Mouse (Mus musculus) forebrain, postnatal 0 days (tissue): Measurements from ENCODE around the gene Gadd45a. TPM values are rescaled to one million over a fixed set of nuclear protein-coding genes. Genes with fewer than 3 reads are reported as not detected.
A peak's percentile ranks its signal among the peaks of the same experiment; 100 is the strongest.

Experiments used
- ATAC-seq: fragments of 200-750 bp; cut with Nextera tagmentation; 2 replicates; pipeline ENCODE4 v1.8.0; 2017; ENCODE audit warnings: mild to moderate bottlenecking, moderate library complexity
- DNase-seq: peaks from one replicate; pipeline ENCODE4 v3.0.0-alpha.2; 2015
- H3K27ac ChIP-seq: fragments of 300-500 bp; sonication (generic); 2 replicates; pipeline ENCODE4 v1.5.1; 2014; ENCODE audit warnings: low read depth, mild to moderate bottlenecking, antibody characterized with exemption, low read length, moderate library complexity, mixed read lengths
- H3K27me3 ChIP-seq: fragments of 300-500 bp; sonication (generic); 2 replicates; pipeline ENCODE4 v1.6.1; 2014; ENCODE audit warnings: mild to moderate bottlenecking, low read length, mixed read lengths; ENCODE audit not compliant: insufficient read depth
- H3K36me3 ChIP-seq: fragments of 300-500 bp; sonication (generic); 2 replicates; pipeline ENCODE4 v1.6.1; 2014; ENCODE audit warnings: mild to moderate bottlenecking, moderate library complexity; ENCODE audit not compliant: insufficient read depth
- H3K4me1 ChIP-seq: fragments of 300-500 bp; sonication (generic); 2 replicates; pipeline ENCODE4 v1.6.1; 2014; ENCODE audit warnings: antibody characterized with exemption; ENCODE audit not compliant: insufficient read depth
- H3K4me2 ChIP-seq: fragments of 300-500 bp; sonication (generic); 2 replicates; pipeline ENCODE4 v1.6.1; 2014; ENCODE audit warnings: low read depth, mild to moderate bottlenecking, moderate library complexity
- H3K4me3 ChIP-seq: fragments of 300-500 bp; sonication (generic); 2 replicates; pipeline ENCODE4 v1.5.1; 2014; ENCODE audit warnings: low read depth, low read length, mixed read lengths
- H3K9ac ChIP-seq: fragments of 300-500 bp; sonication (generic); 2 replicates; pipeline ENCODE4 v1.6.1; 2014; ENCODE audit warnings: mild to moderate bottlenecking
- H3K9me3 ChIP-seq: fragments of 300-500 bp; sonication (generic); 2 replicates; pipeline ENCODE4 v1.6.1; 2016; ENCODE audit warnings: low read length
- CTCF ChIP-seq: sonication (generic); IDR thresholded peaks from 2 replicates; pipeline ENCODE4 v1.5.1; 2016; ENCODE audit warnings: antibody characterized with exemption, control low read depth, low read depth
- WGBS: fragments of 180-500 bp; shearing (Covaris S2); extraction: QIAGEN DNeasy Blood & Tissue Kit; methylation state at CpG from one replicate; pipeline ENCODE4 v1.1.7; 2014; 5-methylcytosine and 5-hydroxymethylcytosine counted together
- polyA plus RNA-seq: library from polyadenylated mRNA; unstranded; fragments of >200 nt; fragmentation: Nextera tagmentation; extraction: Ambion mirVana; gene quantifications from 2 replicates; pipeline ENCODE4 v1.2.1, GENCODE M21; 2015
- total RNA-seq: library from RNA; depleted of rRNA; stranded (reverse); fragments of >200 nt; gene quantifications from 2 replicates; pipeline ENCODE4 v1.2.3, GENCODE M21; 2014

The Gadd45a gene
- total and polyA plus RNA-seq, 2 experiments from 2014 or later = 7.8 to 7.9 TPM

GRCm38 (mm10) chr6:67048880-67049694 is 11.8 kb upstream of the Gadd45a start:
- Histone ChIP-seq H3K27me3 (no peaks in the 10 kb centered on the region), H3K36me3 (no peaks in the 10 kb centered on the region), H3K9me3 (no peaks in the 10 kb centered on the region), H3K4me1 (0 out of 2 replicates have a peak, but pooled peaks cover 3% of the 10 kb centered on the region), H3K9ac (no peak overlapping the region), H3K4me2 (no peak overlapping the region), H3K4me3 (no peak overlapping the region), H3K27ac (no peak overlapping the region)
- peak; percentile 34; the same call in 1 of the 2 replicates for ATAC-seq
- TF ChIP-seq CTCF = no peak
- peak; percentile 4 for DNase-seq
- WGBS = 25% methylated on average over 7 of the region's 7 CpGs

GRCm38 (mm10) chr6:67048052-67048691 is 10.9 kb upstream of the Gadd45a start:
- WGBS = 54% methylated on average over 3 of the region's 3 CpGs
- no peak overlapping the region for H3K4me2 ChIP-seq
- H3K27me3 ChIP-seq = no peaks in the 10 kb centered on the region
- H3K27ac ChIP-seq = no peak overlapping the region
- no peak overlapping the region for H3K9ac ChIP-seq
- DNase-seq (peak; percentile 11), ATAC-seq (no peak)
- no peaks in the 10 kb centered on the region for H3K9me3 ChIP-seq
- H3K4me3 ChIP-seq = no peak overlapping the region
- 0 out of 2 replicates have a peak, but pooled peaks cover 3% of the 10 kb centered on the region for H3K4me1 ChIP-seq
- no peak for TF ChIP-seq CTCF
- no peaks in the 10 kb centered on the region for H3K36me3 ChIP-seq

- Histone ChIP-seq H3K9ac (no peak overlapping the region), H3K27me3 (no peaks in the 10 kb centered on the region), H3K4me1 (0 out of 2 replicates have a peak, but pooled peaks cover 3% of the 10 kb centered on the region), H3K4me3 (no peak overlapping the region), H3K9me3 (no peaks in the 10 kb centered on the region), H3K36me3 (no peaks in the 10 kb centered on the region), H3K4me2 (no peak overlapping the region), H3K27ac (no peak overlapping the region)
- WGBS = 82% methylated on average over 3 of the region's 3 CpGs
- ATAC-seq (no peak), DNase-seq (no peak)
- TF ChIP-seq CTCF = no peak
These were observed 9.7 kb upstream of the Gadd45a start for GRCm38 (mm10) chr6:67046937-67047336.

GRCm38 (mm10) chr6:67045424-67045823 is 8.2 kb upstream of the Gadd45a start:
- no peak overlapping the region for H3K27ac ChIP-seq
- H3K4me3 ChIP-seq = no peak overlapping the region
- H3K4me1 ChIP-seq = 0 out of 2 replicates have a peak, but pooled peaks cover 3% of the 10 kb centered on the region
- 86% methylated on average over 3 of the region's 3 CpGs for WGBS
- H3K9me3 ChIP-seq = no peaks in the 10 kb centered on the region
- no peaks in the 10 kb centered on the region for H3K36me3 ChIP-seq
- H3K27me3 ChIP-seq = no peaks in the 10 kb centered on the region
- no peak overlapping the region for H3K4me2 ChIP-seq
- H3K9ac ChIP-seq = no peak overlapping the region
- DNase-seq (no peak), ATAC-seq (no peak)
- no peak for TF ChIP-seq CTCF

DNA sequence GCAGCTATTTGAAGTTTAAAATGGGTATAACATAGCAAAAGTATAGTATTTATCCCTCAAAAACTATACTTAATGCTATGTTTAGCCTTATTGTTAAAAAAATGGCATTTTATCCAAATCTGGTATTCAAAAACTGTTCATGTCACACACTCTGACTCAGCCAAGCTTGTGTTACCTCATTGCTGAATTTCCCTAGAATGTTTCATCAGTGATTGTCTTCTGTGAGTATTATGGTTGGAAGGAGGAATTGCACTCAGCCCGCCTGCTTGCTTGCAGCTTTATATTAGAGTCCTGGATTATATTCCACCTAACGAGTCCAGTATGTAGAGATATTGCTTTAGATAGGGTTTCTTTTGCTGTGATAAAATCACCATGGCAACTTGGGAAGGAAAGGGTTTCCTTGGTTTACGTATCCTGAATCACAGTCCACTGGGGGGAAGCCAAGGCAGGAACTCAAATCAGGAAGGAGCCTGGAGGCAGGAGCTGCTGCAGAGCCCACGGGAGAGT is 3.7 kb upstream of the Gadd45a start:
- WGBS = 44% methylated on average over 4 of the region's 4 CpGs
- no peak overlapping the region for H3K9ac ChIP-seq
- no peaks in the 10 kb centered on the region for H3K36me3 ChIP-seq
- DNase-seq (no peak), ATAC-seq (no peak)
- H3K4me3 ChIP-seq = no peak overlapping the region
- no peak overlapping the region for H3K4me2 ChIP-seq
- H3K4me1 ChIP-seq = no peaks in the 10 kb centered on the region
- no peaks in the 10 kb centered on the region for H3K27me3 ChIP-seq
- no peaks in the 10 kb centered on the region for H3K9me3 ChIP-seq
- no peak for TF ChIP-seq CTCF
- no peak overlapping the region for H3K27ac ChIP-seq

DNA sequence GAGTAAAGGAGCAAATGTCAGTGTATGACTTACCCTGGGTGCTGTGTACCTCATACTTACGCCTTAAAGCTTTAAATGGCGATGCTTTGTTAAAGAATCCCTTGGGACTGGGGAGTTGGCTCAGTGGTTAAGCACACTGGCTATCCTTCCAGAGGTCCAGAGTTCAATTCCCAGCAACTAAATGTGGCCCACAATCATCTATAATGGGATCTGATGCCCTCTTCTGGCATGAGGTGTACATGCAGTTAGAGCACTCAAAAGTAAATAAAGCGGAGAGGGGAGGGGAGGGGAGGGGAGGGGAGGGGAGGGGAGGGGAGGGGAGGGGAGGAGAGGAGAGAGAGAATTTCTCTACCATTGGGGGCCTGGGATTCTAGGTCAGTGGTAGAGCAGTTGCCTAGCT is 1.7 kb upstream of the Gadd45a start:
- TF ChIP-seq CTCF = no peak
- WGBS = over 99% methylated on average over 3 of the region's 3 CpGs

More for the DNA sequence above, 1.7 kb upstream of the Gadd45a start:
- no peak for DNase-seq
- Histone ChIP-seq H3K4me1 (peaks cover 6% of the 10 kb centered on the region; the same call in 1 of the 2 replicates), H3K9ac (no peak overlapping the region), H3K36me3 (no peaks in the 10 kb centered on the region), H3K27me3 (no peaks in the 10 kb centered on the region), H3K27ac (no peak overlapping the region), H3K9me3 (no peaks in the 10 kb centered on the region), H3K4me3 (no peak overlapping the region), H3K4me2 (no peak overlapping the region)
- ATAC-seq = no peak
